Mouse (Mus musculus): ENCODE results near the gene Nphs1. TPM values are rescaled to one million over a fixed set of nuclear protein-coding genes. Genes with fewer than 3 reads are reported as not detected.

Nphs1 gene
- polyA plus RNA-seq, 1 experiment = 0.60 TPM

GRCm38 (mm10) chr7:30453766-30454165, 4.3 kb upstream of the Nphs1 start:
- H3K4me3 ChIP-seq (ENCODE audit: insufficient read depth, poor library complexity, severe bottlenecking) = no peak overlapping the region
- H3K79me2 ChIP-seq (ENCODE audit: control insufficient read depth, insufficient read depth) = no peaks in the 10 kb centered on the region
- no peak overlapping the region for H3ac ChIP-seq (ENCODE audit: control insufficient read depth, insufficient read length, low read depth)
- no peaks in the 10 kb centered on the region for H3K36me3 ChIP-seq (ENCODE audit: control insufficient read depth, insufficient read depth)
- H3K27me3 ChIP-seq (ENCODE audit: control insufficient read depth, insufficient read depth, insufficient read length) = peaks cover 62% of the 10 kb centered on the region
- TF ChIP-seq CEBPB (IDR thresholded peaks at IDR 0.05; ENCODE audit: low read depth) (no peak), CTCF (IDR thresholded peaks at IDR 0.05; ENCODE audit: control insufficient read depth, insufficient read depth, insufficient read length) (no peak), MYOG (IDR thresholded peaks at IDR 0.05; ENCODE audit: control insufficient read depth, extremely low read depth, insufficient read length) (no peak), FOSL1 (IDR thresholded peaks at IDR 0.05; ENCODE audit: insufficient read depth, low read length, poor library complexity, severe bottlenecking) (no peak), MAX (IDR thresholded peaks at IDR 0.05) (no peak), MYOD1 (IDR thresholded peaks at IDR 0.05; ENCODE audit: control insufficient read depth, insufficient read length, low read depth) (no peak), USF1 (IDR thresholded peaks at IDR 0.05; ENCODE audit: low read depth) (no peak)
- H3K79me3 ChIP-seq (ENCODE audit: low read depth) = no peaks in the 10 kb centered on the region

- Histone ChIP-seq H3K79me3 (ENCODE audit: low read depth) (no peaks in the 10 kb centered on the region), H3K27me3 (ENCODE audit: control insufficient read depth, insufficient read depth, insufficient read length) (peaks cover 67% of the 10 kb centered on the region), H3K4me3 (ENCODE audit: insufficient read depth, poor library complexity, severe bottlenecking) (no peak overlapping the region), H3K36me3 (ENCODE audit: control insufficient read depth, insufficient read depth) (no peaks in the 10 kb centered on the region), H3ac (ENCODE audit: control insufficient read depth, insufficient read length, low read depth) (no peak overlapping the region), H3K79me2 (ENCODE audit: control insufficient read depth, insufficient read depth) (no peaks in the 10 kb centered on the region)
- TF ChIP-seq MYOG (IDR thresholded peaks at IDR 0.05; ENCODE audit: control insufficient read depth, extremely low read depth, insufficient read length) (no peak), FOSL1 (IDR thresholded peaks at IDR 0.05; ENCODE audit: insufficient read depth, low read length, poor library complexity, severe bottlenecking) (no peak)
Observed at GRCm38 (mm10) chr7:30454259-30454658, 3.9 kb upstream of the Nphs1 start.

- Histone ChIP-seq H3K27me3 (ENCODE audit: control insufficient read depth, insufficient read depth, insufficient read length) (peaks cover 83% of the 10 kb centered on the region), H3K79me3 (ENCODE audit: low read depth) (no peaks in the 10 kb centered on the region), H3K36me3 (ENCODE audit: control insufficient read depth, insufficient read depth) (no peaks in the 10 kb centered on the region), H3K79me2 (ENCODE audit: control insufficient read depth, insufficient read depth) (no peaks in the 10 kb centered on the region), H3ac (ENCODE audit: control insufficient read depth, insufficient read length, low read depth) (no peak overlapping the region), H3K4me3 (ENCODE audit: insufficient read depth, poor library complexity, severe bottlenecking) (no peak overlapping the region)
- TF ChIP-seq CEBPB (IDR thresholded peaks at IDR 0.05; ENCODE audit: low read depth) (no peak), CTCF (IDR thresholded peaks at IDR 0.05; ENCODE audit: control insufficient read depth, insufficient read depth, insufficient read length) (no peak), USF1 (IDR thresholded peaks at IDR 0.05; ENCODE audit: low read depth) (no peak), MAX (IDR thresholded peaks at IDR 0.05) (no peak), MYOD1 (IDR thresholded peaks at IDR 0.05; ENCODE audit: control insufficient read depth, insufficient read length, low read depth) (no peak)
Observed at GRCm38 (mm10) chr7:30456487-30456886, 1.6 kb upstream of the Nphs1 start.

GRCm38 (mm10) chr7:30456911-30457628, 1.0 kb upstream of the Nphs1 start:
- no peaks in the 10 kb centered on the region for H3K79me3 ChIP-seq (ENCODE audit: low read depth)
- no peak overlapping the region for H3K4me3 ChIP-seq (ENCODE audit: insufficient read depth, poor library complexity, severe bottlenecking)
- peaks cover 83% of the 10 kb centered on the region for H3K27me3 ChIP-seq (ENCODE audit: control insufficient read depth, insufficient read depth, insufficient read length)

GRCm38 (mm10) chr7:30459484-30459883, 1.4 kb downstream of the Nphs1 start:
- Histone ChIP-seq H3K79me3 (ENCODE audit: low read depth) (no peaks in the 10 kb centered on the region), H3K79me2 (ENCODE audit: control insufficient read depth, insufficient read depth) (no peaks in the 10 kb centered on the region), H3K27me3 (ENCODE audit: control insufficient read depth, insufficient read depth, insufficient read length) (peaks cover 76% of the 10 kb centered on the region), H3K36me3 (ENCODE audit: control insufficient read depth, insufficient read depth) (no peaks in the 10 kb centered on the region), H3K4me3 (ENCODE audit: insufficient read depth, poor library complexity, severe bottlenecking) (no peak overlapping the region), H3ac (ENCODE audit: control insufficient read depth, insufficient read length, low read depth) (no peak overlapping the region)
- TF ChIP-seq CEBPB (IDR thresholded peaks at IDR 0.05; ENCODE audit: low read depth) (no peak), CTCF (IDR thresholded peaks at IDR 0.05; ENCODE audit: control insufficient read depth, insufficient read depth, insufficient read length) (no peak), MYOD1 (IDR thresholded peaks at IDR 0.05; ENCODE audit: control insufficient read depth, insufficient read length, low read depth) (no peak), MAX (IDR thresholded peaks at IDR 0.05) (no peak), MYOG (IDR thresholded peaks at IDR 0.05; ENCODE audit: control insufficient read depth, extremely low read depth, insufficient read length) (no peak), USF1 (IDR thresholded peaks at IDR 0.05; ENCODE audit: low read depth) (no peak), FOSL1 (IDR thresholded peaks at IDR 0.05; ENCODE audit: insufficient read depth, low read length, poor library complexity, severe bottlenecking) (no peak)

More at GRCm38 (mm10) chr7:30456911-30457628, 1.0 kb upstream of the Nphs1 start:
- H3K79me2 ChIP-seq (ENCODE audit: control insufficient read depth, insufficient read depth) = no peaks in the 10 kb centered on the region
- TF ChIP-seq MYOG (IDR thresholded peaks at IDR 0.05; ENCODE audit: control insufficient read depth, extremely low read depth, insufficient read length) (no peak), MAX (IDR thresholded peaks at IDR 0.05) (no peak), FOSL1 (IDR thresholded peaks at IDR 0.05; ENCODE audit: insufficient read depth, low read length, poor library complexity, severe bottlenecking) (no peak), MYOD1 (IDR thresholded peaks at IDR 0.05; ENCODE audit: control insufficient read depth, insufficient read length, low read depth) (no peak), CTCF (IDR thresholded peaks at IDR 0.05; ENCODE audit: control insufficient read depth, insufficient read depth, insufficient read length) (no peak), USF1 (IDR thresholded peaks at IDR 0.05; ENCODE audit: low read depth) (no peak), CEBPB (IDR thresholded peaks at IDR 0.05; ENCODE audit: low read depth) (no peak)
- no peaks in the 10 kb centered on the region for H3K36me3 ChIP-seq (ENCODE audit: control insufficient read depth, insufficient read depth)
- H3ac ChIP-seq (ENCODE audit: control insufficient read depth, insufficient read length, low read depth) = no peak overlapping the region

- TF ChIP-seq MYOG (IDR thresholded peaks at IDR 0.05; ENCODE audit: control insufficient read depth, extremely low read depth, insufficient read length) = no peak
- Histone ChIP-seq H3K79me2 (ENCODE audit: control insufficient read depth, insufficient read depth) (no peaks in the 10 kb centered on the region), H3K27me3 (ENCODE audit: control insufficient read depth, insufficient read depth, insufficient read length) (peaks cover 76% of the 10 kb centered on the region), H3K36me3 (ENCODE audit: control insufficient read depth, insufficient read depth) (no peaks in the 10 kb centered on the region), H3ac (ENCODE audit: control insufficient read depth, insufficient read length, low read depth) (no peak overlapping the region), H3K79me3 (ENCODE audit: low read depth) (no peaks in the 10 kb centered on the region), H3K4me3 (ENCODE audit: insufficient read depth, poor library complexity, severe bottlenecking) (no peak overlapping the region)
Observed at GRCm38 (mm10) chr7:30463568-30463967, 5.5 kb downstream of the Nphs1 start.

Data from C2C12 (cell line).